Mouse (Mus musculus) lung, adult 2 months (tissue): ENCODE data around the gene Itga2b.

ENCODE experiments used
- CTCF ChIP-seq: fragments of 200-500 bp; IDR thresholded peaks from 2 replicates; pipeline ENCODE4 v1.5.1; 2011; ENCODE audit warnings: mild to moderate bottlenecking, low read length, control low read depth; ENCODE audit not compliant: insufficient read depth
- POLR2A ChIP-seq: fragments of 200-500 bp; IDR thresholded peaks from 2 replicates; pipeline ENCODE4 v1.6.1; 2011; ENCODE audit warnings: low read depth, mild to moderate bottlenecking, control low read depth, low read length, borderline replicate concordance; ENCODE audit errors: extremely low read depth

DNA sequence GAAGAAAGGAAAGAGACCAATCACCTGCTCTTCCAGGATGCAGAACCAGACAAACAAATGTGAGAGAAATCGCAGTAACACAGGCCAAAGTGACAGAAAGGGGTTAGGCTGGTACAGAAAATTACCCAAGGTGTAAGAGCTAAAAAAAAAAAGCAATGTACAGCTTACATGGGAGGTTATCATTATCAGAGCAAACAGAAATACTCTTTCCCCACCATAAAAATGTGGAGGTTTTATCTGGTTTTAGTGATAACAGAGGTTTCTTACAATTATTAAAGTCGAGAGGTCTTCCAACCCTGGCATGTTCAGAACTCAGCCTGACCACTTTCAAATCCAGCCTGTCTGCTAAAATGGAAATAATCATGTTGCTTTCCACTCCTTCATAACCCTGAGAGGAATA is 18.0 kb upstream of the Itga2b start:
- TF ChIP-seq CTCF: no peak
- TF ChIP-seq POLR2A: no peak
